Mouse (Mus musculus) pancreas, adult 10 weeks (tissue): ENCODE measurements around the gene Utf1. TPM values are rescaled to one million over a fixed set of nuclear protein-coding genes. Genes with fewer than 3 reads are reported as not detected.

Experiments used
- polyA plus RNA-seq: library from polyadenylated mRNA; stranded (reverse); fragments of 350-450 nt; fragmentation: Illumina TruSeq; extraction: RNeasy Lipid Tissue Mini Kit (QIAGEN cat#74804); gene quantifications from one replicate; pipeline ENCODE4 v1.2.3, GENCODE M21; 2015; ENCODE audit warnings: low read depth, low replicate concordance; ENCODE audit not compliant: insufficient read depth

Utf1 gene
- polyA plus RNA-seq: not detected

GRCm38 (mm10) chr7:139943674-139944281 lies at the start of gene Utf1:
Utf1 (plus strand) TSS chr7:139943789.

GRCm38 (mm10) chr7:139894655-139895557 lies 48.7 kb upstream of the Utf1 start, which contains the start of gene Kndc1:
Kndc1 (plus strand) TSS chr7:139894696.

DNA sequence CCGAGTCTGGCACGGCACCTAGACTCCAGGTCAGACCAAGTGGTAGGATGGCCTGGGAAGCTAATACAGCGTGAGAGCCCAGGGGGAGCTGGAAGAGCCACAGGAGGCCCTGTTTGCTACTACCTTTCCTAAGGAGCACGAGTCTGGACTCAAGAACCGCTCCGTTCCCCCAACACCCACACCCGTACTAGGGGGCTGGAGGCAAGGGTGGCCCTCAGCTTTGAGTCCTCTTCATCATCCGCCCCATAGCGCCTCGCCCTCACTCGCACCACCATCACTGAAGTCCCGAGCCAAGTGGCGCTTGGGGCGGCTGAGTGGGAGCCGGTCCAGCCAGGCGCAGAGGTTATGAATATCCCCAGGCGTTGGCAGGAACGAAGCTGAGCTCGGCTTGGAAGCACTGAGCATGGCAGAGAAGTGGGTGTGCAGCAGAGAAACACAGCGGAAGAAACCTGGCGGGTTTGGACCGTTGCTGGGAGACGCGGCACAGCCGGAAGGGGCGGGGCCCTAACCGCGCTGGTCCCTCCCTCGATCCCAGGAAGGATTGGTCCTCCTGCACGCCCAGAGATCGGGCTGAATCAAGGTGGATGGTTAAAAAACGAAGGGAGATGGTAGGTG lies 34.8 kb downstream of the Utf1 start, which contains the start of gene 6430531B16Rik:
TSS of gene 6430531B16Rik (minus strand) at position 478 of the 615 bp plus-strand sequence.

DNA sequence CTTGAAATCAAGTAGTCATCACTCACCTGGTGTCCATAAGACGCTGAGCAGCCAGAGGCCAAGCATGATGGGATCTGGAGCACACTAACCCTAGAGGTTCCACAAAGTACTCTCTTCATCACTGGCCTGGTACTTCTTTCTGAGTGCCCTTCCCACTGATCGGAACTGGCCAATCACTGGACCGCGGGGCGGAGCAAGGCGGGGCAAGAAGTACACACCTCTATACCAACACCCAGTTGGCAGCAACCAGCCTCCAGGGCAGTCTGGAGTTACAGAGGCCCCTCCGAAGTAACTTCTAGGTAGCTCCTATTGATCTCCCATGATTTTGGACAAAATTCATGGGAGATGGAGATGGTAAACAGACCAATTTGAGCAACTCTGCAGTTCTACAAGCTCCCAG lies 48.8 kb downstream of the Utf1 start, which contains the start of gene Adam8:
TSS of gene Adam8 (minus strand) at position 157 of the 400 bp plus-strand sequence.

Other genes with a start within 250 kb of the Utf1 start
- not detected for gene Adgra1, start 109.6 kb upstream of the Utf1 start, polyA plus RNA-seq
- gene Kndc1, start 49.1 kb upstream of the Utf1 start, polyA plus RNA-seq: 0.31 TPM
- not detected for gene 6430531B16Rik, start 35.0 kb downstream of the Utf1 start, polyA plus RNA-seq
- gene Adam8, start 48.8 kb downstream of the Utf1 start, polyA plus RNA-seq: 0.85 TPM
- gene Zfp511, start 92.6 kb downstream of the Utf1 start, polyA plus RNA-seq: 14.4 TPM
- 4.0 TPM for gene Tubgcp2, start 92.9 kb downstream of the Utf1 start, polyA plus RNA-seq
- not detected for gene Msx3, start 105.3 kb downstream of the Utf1 start, polyA plus RNA-seq
- gene Caly, start 138.8 kb downstream of the Utf1 start, polyA plus RNA-seq: not detected
- not detected for gene Prap1, start 149.6 kb downstream of the Utf1 start, polyA plus RNA-seq
- gene Fuom, start 158.7 kb downstream of the Utf1 start, polyA plus RNA-seq: 41.4 TPM
- 3.7 TPM for gene Paox, start 172.0 kb downstream of the Utf1 start, polyA plus RNA-seq
- gene Echs1, start 172.7 kb downstream of the Utf1 start, polyA plus RNA-seq: 20.1 TPM
- gene Mtg1, start 193.8 kb downstream of the Utf1 start, polyA plus RNA-seq: 4.7 TPM
- 0.39 TPM for gene Sprn, start 211.1 kb downstream of the Utf1 start, polyA plus RNA-seq
- not detected for gene Olfr522, start 221.0 kb downstream of the Utf1 start, polyA plus RNA-seq
- not detected for gene Olfr523, start 229.4 kb downstream of the Utf1 start, polyA plus RNA-seq